Mouse (Mus musculus) brain, embryonic 14.5 days (tissue): Measurements from ENCODE around the gene Sbsn. TPM values are rescaled to one million over a fixed set of nuclear protein-coding genes. Genes with fewer than 3 reads are reported as not detected.
A peak's percentile ranks its signal among the peaks of the same experiment; 100 is the strongest.

Source experiments
- DNase-seq: peaks from one replicate; pipeline ENCODE4 v3.0.0-alpha.2; 2011; ENCODE audit warnings: low read depth
- CTCF ChIP-seq: fragments of 200-500 bp; IDR thresholded peaks from 2 replicates; pipeline ENCODE4 v1.5.1; 2012; ENCODE audit warnings: inconsistent platforms, mild to moderate bottlenecking, moderate library complexity, borderline replicate concordance; ENCODE audit not compliant: insufficient read depth, insufficient read length; ENCODE audit errors: extremely low read depth
- POLR2A ChIP-seq: fragments of 200-500 bp; IDR thresholded peaks from 2 replicates; pipeline ENCODE4 v1.6.1; 2012; ENCODE audit warnings: mild to moderate bottlenecking, inconsistent platforms, borderline replicate concordance; ENCODE audit not compliant: poor library complexity, insufficient read depth, insufficient read length, severe bottlenecking; ENCODE audit errors: extremely low read depth
- polyA plus RNA-seq: library from polyadenylated mRNA; depleted of rRNA; stranded (reverse); fragments of >200 nt; gene quantifications from 2 replicates; pipeline ENCODE4 v1.2.3, GENCODE M21; 2012; rRNA removed

Gene Sbsn
- 5.1 and 8.8 TPM in 2 replicates for polyA plus RNA-seq

DNA sequence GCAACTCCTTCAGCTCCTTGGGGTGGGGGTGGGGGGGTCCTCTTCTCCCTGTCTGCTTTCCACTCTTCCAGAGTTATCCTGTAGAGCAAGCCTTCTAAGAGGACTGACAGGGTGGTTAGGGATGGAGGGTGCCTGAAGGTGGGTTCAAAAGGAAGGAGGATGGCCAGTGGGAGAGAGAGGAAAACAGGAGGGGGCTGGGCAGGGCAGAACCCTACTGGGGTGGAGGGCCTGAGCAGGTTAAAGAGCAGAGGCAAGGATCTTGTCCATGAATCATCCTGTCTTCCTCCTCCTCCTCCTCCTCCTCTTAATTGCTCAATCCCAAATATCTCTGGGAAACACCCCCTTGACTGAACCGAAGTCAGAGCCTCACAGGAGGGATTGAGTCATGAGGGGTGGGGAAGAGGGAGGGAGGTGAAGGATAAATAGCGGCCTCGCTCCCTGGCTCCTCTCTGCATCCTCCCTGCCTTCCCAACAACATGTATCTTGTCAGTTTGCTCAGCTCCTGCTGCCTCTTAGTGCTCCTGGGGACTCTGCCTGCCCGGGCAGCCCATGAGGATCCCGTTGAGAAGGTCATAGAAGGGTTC, at the start of gene Sbsn:
Sbsn (plus strand) TSS at position 386 of the 584 bp plus-strand sequence.
- TF ChIP-seq CTCF (no peak), POLR2A (no peak)
- DNase-seq: no peak

GRCm38 (mm10) chr7:30706214-30706882, 44.9 kb upstream of the Sbsn start:
- DNase-seq: no peak
- no peak for TF ChIP-seq POLR2A
- no peak for TF ChIP-seq CTCF

DNA sequence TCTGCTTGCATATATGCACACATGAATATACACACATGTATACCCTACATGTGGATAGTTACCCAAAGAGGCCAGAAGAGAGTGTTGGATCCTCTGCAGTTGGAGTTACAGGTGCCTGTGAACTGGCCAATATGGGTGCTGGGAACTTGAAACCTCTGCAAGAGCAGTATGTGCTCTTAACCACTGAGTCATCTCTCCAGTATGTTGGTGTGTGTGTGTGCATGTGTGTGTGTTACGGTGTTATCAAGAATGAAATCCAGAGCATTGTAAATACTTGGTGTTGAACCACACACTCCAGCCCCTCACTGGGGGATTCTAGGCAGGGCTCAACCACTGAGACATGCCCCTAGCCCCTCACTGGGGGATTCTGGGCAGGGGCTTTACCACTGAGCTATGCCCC, 43.8 kb upstream of the Sbsn start:
- DNase-seq: no peak
- TF ChIP-seq CTCF (no peak), POLR2A (no peak)

- TF ChIP-seq CTCF (no peak), POLR2A (no peak)
- DNase-seq: no peak
These were observed 39.3 kb upstream of the Sbsn start, which contains the start of gene Atp4a for GRCm38 (mm10) chr7:30711942-30712341. TSS of gene Atp4a (plus strand) at chr7:30712209.

- TF ChIP-seq POLR2A (no peak), CTCF (no peak)
- peak; percentile 94 for DNase-seq
These were observed 34.1 kb upstream of the Sbsn start for GRCm38 (mm10) chr7:30717006-30717715.

DNA sequence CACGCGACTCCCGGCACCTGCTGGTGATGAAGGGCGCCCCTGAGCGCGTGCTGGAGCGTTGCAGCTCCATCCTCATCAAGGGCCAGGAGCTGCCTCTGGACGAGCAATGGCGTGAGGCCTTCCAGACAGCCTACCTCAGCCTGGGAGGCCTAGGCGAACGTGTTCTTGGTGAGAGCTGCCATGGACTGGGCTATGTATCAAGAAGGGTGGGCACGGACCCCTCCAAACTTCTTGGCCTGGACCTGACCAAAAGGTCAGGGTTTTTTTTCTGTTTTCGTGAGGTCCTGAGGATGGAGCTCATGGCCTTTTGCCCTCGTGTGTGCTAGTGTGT, 33.6 kb upstream of the Sbsn start:
- no peak for DNase-seq
- TF ChIP-seq CTCF (no peak), POLR2A (no peak)

- no peak for TF ChIP-seq POLR2A
- no peak for TF ChIP-seq CTCF
- no peak for DNase-seq
These were observed 31.6 kb upstream of the Sbsn start for GRCm38 (mm10) chr7:30719669-30720068.

GRCm38 (mm10) chr7:30721286-30721685, 30.0 kb upstream of the Sbsn start:
- TF ChIP-seq CTCF (no peak), POLR2A (no peak)
- peak; percentile 75 for DNase-seq

DNA sequence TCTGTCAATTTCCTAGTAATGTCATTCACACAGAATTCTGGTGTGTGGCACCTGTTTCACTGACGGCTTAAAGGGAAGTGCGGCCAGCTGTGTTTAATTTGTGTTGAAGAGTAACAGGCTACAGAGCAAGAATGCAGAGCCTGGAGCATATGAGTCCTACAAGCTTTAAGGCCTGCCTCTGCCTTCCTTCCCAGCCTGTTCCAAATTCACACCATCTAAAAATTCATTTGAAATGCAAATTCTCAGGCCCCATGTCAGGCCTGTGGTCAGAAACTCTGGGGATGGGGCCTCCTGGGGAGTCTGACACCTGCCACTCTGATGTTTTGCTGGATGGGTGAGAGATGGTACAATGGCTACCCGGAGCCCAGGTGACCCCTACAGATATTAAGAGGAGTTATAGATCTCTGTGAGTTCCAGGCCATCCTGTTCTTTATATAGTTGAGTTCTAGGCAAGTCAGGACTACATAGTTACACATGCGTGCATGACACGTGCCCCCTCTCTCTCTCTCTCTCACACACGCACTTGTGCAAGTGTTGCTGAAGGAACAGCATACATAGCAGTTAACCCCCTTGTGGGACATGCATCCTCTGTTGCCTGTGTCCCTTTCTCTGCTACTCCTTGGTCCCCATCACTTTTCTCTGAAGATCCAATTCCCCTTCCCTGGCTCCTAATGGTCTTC, 27.9 kb upstream of the Sbsn start:
- DNase-seq: no peak
- TF ChIP-seq CTCF: no peak
- no peak for TF ChIP-seq POLR2A

DNA sequence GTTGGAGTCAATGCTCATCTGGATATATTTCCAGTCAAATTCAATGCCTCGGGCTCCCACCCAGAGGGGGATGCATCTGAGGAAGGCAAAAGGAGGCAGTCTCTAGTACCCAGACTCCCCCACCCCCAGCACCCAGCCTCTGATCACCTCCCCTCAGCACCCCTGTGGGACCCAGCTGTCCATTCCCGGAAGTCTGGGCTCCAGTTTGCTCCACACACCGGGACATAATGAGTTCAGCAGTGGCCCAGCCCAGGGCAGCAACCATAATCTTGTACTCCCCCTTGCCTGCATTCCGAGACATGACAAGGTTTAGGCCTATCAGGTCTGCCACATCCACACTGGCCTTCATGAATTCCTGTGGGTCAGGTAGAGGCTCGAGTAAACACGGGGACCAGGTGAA, 23.1 kb upstream of the Sbsn start:
- TF ChIP-seq POLR2A: no peak
- TF ChIP-seq CTCF: no peak
- no peak for DNase-seq

DNA sequence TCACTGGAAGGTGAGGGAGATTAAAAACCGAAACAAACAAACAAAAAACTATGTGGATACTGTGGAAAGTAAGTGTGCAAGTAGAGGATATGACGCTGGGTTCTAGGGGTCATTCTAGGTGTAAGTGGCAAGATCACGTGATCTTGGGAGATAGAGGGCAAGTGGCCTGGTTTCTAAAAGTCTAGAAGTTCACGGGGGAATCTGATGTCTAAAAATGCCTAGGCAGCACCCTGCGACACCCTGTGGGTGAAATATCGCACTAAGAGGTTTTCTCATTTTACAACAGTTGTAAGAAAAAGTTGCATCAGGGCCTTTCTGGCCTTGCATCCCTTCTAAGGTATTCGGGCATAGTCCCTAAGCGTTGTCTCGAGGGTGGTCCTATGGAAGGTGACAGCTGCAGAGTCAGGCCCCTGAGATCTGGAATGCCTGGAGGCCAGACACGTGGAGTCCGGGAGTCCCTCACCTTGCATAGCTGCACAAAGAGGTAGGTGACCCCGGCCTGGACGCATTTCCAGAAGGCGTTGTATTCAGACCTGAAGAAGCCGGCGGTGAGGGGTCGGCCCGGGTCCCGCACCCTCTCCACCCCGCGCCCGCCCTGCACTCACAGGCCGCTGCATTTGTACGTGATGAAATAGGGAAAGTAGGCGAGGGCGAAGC, 22.4 kb upstream of the Sbsn start:
- peak; percentile 1 for DNase-seq
- no peak for TF ChIP-seq POLR2A
- TF ChIP-seq CTCF: no peak

- TF ChIP-seq POLR2A (peak; percentile 95), CTCF (peak; percentile 13; the same call in 1 of the 2 replicates)
- peak; percentile 99 for DNase-seq
These were observed 21.7 kb upstream of the Sbsn start, which contains the start of gene Tmem147 for GRCm38 (mm10) chr7:30729396-30730063. TSS of gene Tmem147 (minus strand) at chr7:30729540.

- peak; percentile 61 for DNase-seq
These were observed 21.1 kb upstream of the Sbsn start for GRCm38 (mm10) chr7:30730064-30730722.
